Mouse (Mus musculus) hindbrain, embryonic 15.5 days (tissue): ENCODE measurements around the gene Slc23a4. TPM values are rescaled to one million over a fixed set of nuclear protein-coding genes. Genes with fewer than 3 reads are reported as not detected.

Experiments
- ATAC-seq: fragments of 200-750 bp; cut with Nextera tagmentation; 2 replicates; pipeline ENCODE4 v1.8.0; 2017; ENCODE audit warnings: low read depth, moderate number of reproducible peaks, moderate TSS enrichment; ENCODE audit not compliant: low FRiP score
- H3K27ac ChIP-seq: fragments of 300-500 bp; sonication (generic); replicated peaks from 2 replicates; pipeline ENCODE4 v1.5.1; 2015; ENCODE audit warnings: mild to moderate bottlenecking, inconsistent platforms
- H3K27me3 ChIP-seq: fragments of 300-500 bp; sonication (generic); 2 replicates; pipeline ENCODE4 v1.6.1; 2015; ENCODE audit warnings: control low read depth, inconsistent platforms
- H3K36me3 ChIP-seq: fragments of 300-500 bp; sonication (generic); 2 replicates; pipeline ENCODE4 v1.6.1; 2015; ENCODE audit warnings: control low read depth, inconsistent platforms
- H3K4me1 ChIP-seq: fragments of 300-500 bp; sonication (generic); replicated peaks from 2 replicates; pipeline ENCODE4 v1.6.1; 2015; ENCODE audit warnings: control low read depth, inconsistent platforms
- H3K4me2 ChIP-seq: fragments of 300-500 bp; sonication (generic); 2 replicates; pipeline ENCODE4 v1.6.1; 2015; ENCODE audit warnings: moderate library complexity, mild to moderate bottlenecking, inconsistent platforms
- H3K4me3 ChIP-seq: fragments of 300-500 bp; sonication (generic); 2 replicates; pipeline ENCODE4 v1.5.1; 2015; ENCODE audit warnings: mild to moderate bottlenecking, inconsistent platforms
- H3K9ac ChIP-seq: fragments of 300-500 bp; sonication (generic); 2 replicates; pipeline ENCODE4 v1.6.1; 2015; ENCODE audit warnings: inconsistent platforms
- H3K9me3 ChIP-seq: fragments of 300-500 bp; sonication (generic); 2 replicates; pipeline ENCODE4 v1.6.1; 2016; ENCODE audit warnings: control low read depth, inconsistent platforms
- WGBS: fragments of 180-500 bp; shearing (Covaris S2); methylation state at CpG from one replicate; pipeline ENCODE4 v1.1.7; 2015; 5-methylcytosine and 5-hydroxymethylcytosine counted together
- polyA plus RNA-seq: library from polyadenylated mRNA; unstranded; fragments of >200 nt; fragmentation: Nextera tagmentation; extraction: Ambion mirVana; gene quantifications from 2 replicates; pipeline ENCODE4 v1.2.1, GENCODE M21; 2015

Slc23a4 gene
- polyA plus RNA-seq, 1 experiment from 2014 or later, result 0.64 TPM

- no peak overlapping the region for H3K9ac ChIP-seq
- ATAC-seq, result no peak
- no peaks in the 10 kb centered on the region for H3K9me3 ChIP-seq
- H3K4me2 ChIP-seq, result no peak overlapping the region
- H3K4me1 ChIP-seq, result peaks cover 3% of the 10 kb centered on the region; the same call in 1 of the 2 replicates
- H3K27ac ChIP-seq, result no peak overlapping the region
- H3K36me3 ChIP-seq, result no peaks in the 10 kb centered on the region
- 81% methylated on average over 4 of the region's 4 CpGs for WGBS
- H3K4me3 ChIP-seq, result no peak overlapping the region
- H3K27me3 ChIP-seq, result no peaks in the 10 kb centered on the region
These were observed 8.3 kb upstream of the Slc23a4 start for GRCm38 (mm10) chr6:34996496-34996895.

DNA sequence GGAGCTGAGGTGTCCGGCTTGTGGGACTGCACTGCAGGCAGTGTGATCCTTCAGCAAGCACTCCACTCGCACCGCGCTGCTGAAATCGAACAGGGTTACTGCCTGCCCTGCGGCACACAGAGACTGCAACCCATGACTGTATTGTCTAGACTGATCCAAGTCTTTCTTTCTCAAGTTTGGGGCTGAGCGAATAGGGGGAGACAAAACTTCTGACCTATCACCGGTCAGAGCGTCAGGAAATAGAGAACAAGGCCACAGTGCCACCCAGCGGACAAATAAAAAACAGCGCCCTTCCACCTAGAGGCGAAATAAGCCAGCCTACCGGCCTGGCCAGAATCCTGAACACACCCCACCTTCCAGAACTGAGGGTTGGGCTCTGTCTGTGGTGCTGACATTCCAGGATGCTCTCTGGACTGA lies 7.1 kb upstream of the Slc23a4 start:
- Histone ChIP-seq H3K36me3 (no peaks in the 10 kb centered on the region), H3K9ac (no peak overlapping the region), H3K4me3 (peak overlapping the region; percentile 20; the same call in 1 of the 2 replicates), H3K4me2 (peak overlapping the region; percentile 48), H3K27ac (no peak overlapping the region), H3K27me3 (no peaks in the 10 kb centered on the region), H3K4me1 (peaks cover 3% of the 10 kb centered on the region; the same call in 1 of the 2 replicates), H3K9me3 (no peaks in the 10 kb centered on the region)
- ATAC-seq, result peak; percentile 37
- 6% methylated on average over 13 of the region's 13 CpGs for WGBS

DNA sequence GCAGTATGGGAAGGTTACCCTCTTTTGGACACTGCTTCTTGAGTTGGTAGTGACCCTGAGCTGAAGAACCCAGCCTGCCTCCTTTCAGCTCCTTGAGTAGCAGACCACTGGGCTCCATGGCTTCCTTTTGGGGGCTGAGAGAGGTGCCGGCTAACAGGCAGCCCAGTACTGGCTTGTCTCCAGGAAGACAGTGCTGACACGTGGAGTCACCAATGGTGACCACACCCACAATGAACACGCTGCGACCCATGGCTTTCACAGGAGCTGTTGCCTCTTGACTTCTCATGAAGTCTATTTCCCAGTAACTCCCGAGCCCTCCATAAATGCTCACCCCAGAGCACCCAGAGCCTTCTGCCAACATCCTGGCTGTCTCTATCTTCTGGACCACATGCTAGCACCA lies 6.5 kb upstream of the Slc23a4 start:
- ATAC-seq, result no peak
- Histone ChIP-seq H3K9me3 (no peaks in the 10 kb centered on the region), H3K4me2 (peak overlapping the region; percentile 48; the same call in 1 of the 2 replicates), H3K4me3 (no peak overlapping the region), H3K36me3 (no peaks in the 10 kb centered on the region), H3K27ac (no peak overlapping the region), H3K4me1 (peaks cover 3% of the 10 kb centered on the region; the same call in 1 of the 2 replicates), H3K27me3 (no peaks in the 10 kb centered on the region), H3K9ac (no peak overlapping the region)
- WGBS, result 84% methylated on average over 5 of the region's 5 CpGs

DNA sequence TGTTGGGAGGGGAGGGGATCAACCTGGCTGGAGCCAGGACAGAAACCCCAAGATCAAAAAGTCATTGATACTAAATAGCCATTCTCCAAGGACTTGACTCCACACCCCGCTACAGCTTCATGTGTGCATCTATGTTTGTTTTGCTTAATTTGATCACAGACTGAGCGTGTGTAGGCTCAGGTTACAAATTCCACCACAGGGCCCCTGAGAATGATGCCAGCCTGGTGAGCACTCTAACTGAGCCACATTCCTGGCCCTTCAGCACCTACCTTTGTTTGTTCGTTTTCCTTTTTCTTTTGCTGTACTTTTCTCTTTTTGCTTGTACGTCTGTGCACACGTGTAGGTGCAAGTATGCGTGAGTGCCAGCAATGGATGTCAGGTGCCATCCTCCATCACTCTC lies 1.1 kb upstream of the Slc23a4 start:
- 73% methylated on average over 6 of the region's 6 CpGs for WGBS
- H3K27ac ChIP-seq, result no peak overlapping the region

GRCm38 (mm10) chr6:34987085-34987645 lies 1.0 kb downstream of the Slc23a4 start:
- WGBS, result 87% methylated on average over 12 of the region's 12 CpGs
- no peak overlapping the region for H3K9ac ChIP-seq
- H3K36me3 ChIP-seq, result no peaks in the 10 kb centered on the region
- no peaks in the 10 kb centered on the region for H3K27me3 ChIP-seq
- H3K4me2 ChIP-seq, result no peak overlapping the region
- no peak for ATAC-seq
- H3K4me1 ChIP-seq, result 0 out of 2 replicates have a peak, but pooled peaks cover 11% of the 10 kb centered on the region
- no peak overlapping the region for H3K27ac ChIP-seq
- no peaks in the 10 kb centered on the region for H3K9me3 ChIP-seq
- no peak overlapping the region for H3K4me3 ChIP-seq

More for the DNA sequence above, 1.1 kb upstream of the Slc23a4 start:
- ATAC-seq, result no peak
- Histone ChIP-seq H3K4me1 (0 out of 2 replicates have a peak, but pooled peaks cover 11% of the 10 kb centered on the region), H3K4me2 (no peak overlapping the region), H3K27me3 (no peaks in the 10 kb centered on the region), H3K36me3 (no peaks in the 10 kb centered on the region), H3K4me3 (no peak overlapping the region), H3K9ac (no peak overlapping the region), H3K9me3 (no peaks in the 10 kb centered on the region)

DNA sequence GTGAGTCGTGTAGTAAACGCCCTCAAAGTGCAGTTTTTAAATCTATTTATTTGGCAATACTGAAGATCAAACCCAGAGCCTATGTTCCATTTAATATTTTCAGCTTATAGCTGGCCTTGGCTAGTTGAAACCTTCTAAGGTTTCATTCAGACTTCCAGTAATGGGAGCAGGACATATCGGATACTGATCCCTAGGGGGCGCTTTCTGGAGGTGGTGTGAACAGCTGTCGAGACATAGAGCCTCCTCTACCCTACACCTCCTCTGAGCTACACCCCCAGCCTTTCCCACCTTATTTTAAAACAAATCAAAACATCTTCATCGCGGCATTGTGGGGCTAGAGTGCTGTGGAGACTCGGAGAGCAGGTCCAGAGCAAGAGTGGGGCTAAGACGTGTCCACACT lies 7.5 kb downstream of the Slc23a4 start:
- ATAC-seq, result no peak
- H3K36me3 ChIP-seq, result no peaks in the 10 kb centered on the region
- 66% methylated on average over 9 of the region's 9 CpGs for WGBS

DNA sequence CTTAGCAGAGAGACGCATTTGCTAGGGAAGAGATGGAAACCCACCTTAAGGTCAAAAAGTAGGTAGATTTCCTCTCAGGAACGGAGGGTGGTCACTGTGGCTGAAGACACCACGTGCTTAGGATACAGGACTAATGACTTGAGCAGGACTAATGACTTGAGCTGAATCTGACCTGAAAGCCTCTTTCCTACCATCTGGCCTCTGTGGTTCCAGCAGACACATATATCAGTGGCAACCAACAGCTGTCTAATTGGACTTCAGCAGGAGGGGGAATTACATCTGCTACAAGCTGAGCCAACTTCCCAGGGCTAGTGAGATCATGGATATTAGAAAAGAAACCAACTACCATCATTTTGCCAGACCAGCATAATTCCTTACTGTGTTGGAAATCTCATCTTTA lies 8.9 kb downstream of the Slc23a4 start:
- no peaks in the 10 kb centered on the region for H3K4me1 ChIP-seq
- H3K4me2 ChIP-seq, result no peak overlapping the region
- no peak for ATAC-seq
- 83% methylated on average over 3 of the region's 3 CpGs for WGBS
- no peak overlapping the region for H3K9ac ChIP-seq
- H3K9me3 ChIP-seq, result no peaks in the 10 kb centered on the region
- no peak overlapping the region for H3K4me3 ChIP-seq
- no peaks in the 10 kb centered on the region for H3K36me3 ChIP-seq
- no peak overlapping the region for H3K27ac ChIP-seq
- no peaks in the 10 kb centered on the region for H3K27me3 ChIP-seq

More for the DNA sequence above, 7.5 kb downstream of the Slc23a4 start:
- no peak overlapping the region for H3K9ac ChIP-seq
- no peaks in the 10 kb centered on the region for H3K9me3 ChIP-seq
- no peaks in the 10 kb centered on the region for H3K4me1 ChIP-seq
- no peak overlapping the region for H3K27ac ChIP-seq
- no peak overlapping the region for H3K4me2 ChIP-seq
- no peak overlapping the region for H3K4me3 ChIP-seq
- H3K27me3 ChIP-seq, result no peaks in the 10 kb centered on the region

DNA sequence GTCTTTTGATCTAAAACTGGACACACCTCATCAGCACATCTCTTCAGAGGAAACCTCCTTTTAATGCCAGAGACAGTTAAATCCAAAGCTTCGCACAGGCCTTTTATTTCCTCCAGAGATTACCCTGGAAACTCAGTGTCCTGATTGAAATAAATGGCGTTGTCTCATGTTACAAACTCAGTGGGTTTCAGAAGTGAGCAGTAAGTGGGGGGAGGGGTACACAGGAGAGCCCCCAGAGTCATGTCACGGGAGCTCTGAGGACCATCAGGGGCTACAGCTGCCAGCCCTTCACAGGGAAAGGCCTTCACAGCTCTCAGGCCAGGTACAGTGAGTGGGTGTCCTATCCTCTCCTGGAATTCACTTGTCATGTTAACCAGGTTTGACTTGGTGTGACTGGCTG lies 17.0 kb downstream of the Slc23a4 start:
- no peak overlapping the region for H3K9ac ChIP-seq
- no peak overlapping the region for H3K4me2 ChIP-seq
- no peaks in the 10 kb centered on the region for H3K36me3 ChIP-seq
- H3K9me3 ChIP-seq, result no peaks in the 10 kb centered on the region
- no peak overlapping the region for H3K4me3 ChIP-seq
- H3K4me1 ChIP-seq, result no peaks in the 10 kb centered on the region
- ATAC-seq, result no peak
- WGBS, result 41% methylated on average over 3 of the region's 3 CpGs
- no peaks in the 10 kb centered on the region for H3K27me3 ChIP-seq
- no peak overlapping the region for H3K27ac ChIP-seq

DNA sequence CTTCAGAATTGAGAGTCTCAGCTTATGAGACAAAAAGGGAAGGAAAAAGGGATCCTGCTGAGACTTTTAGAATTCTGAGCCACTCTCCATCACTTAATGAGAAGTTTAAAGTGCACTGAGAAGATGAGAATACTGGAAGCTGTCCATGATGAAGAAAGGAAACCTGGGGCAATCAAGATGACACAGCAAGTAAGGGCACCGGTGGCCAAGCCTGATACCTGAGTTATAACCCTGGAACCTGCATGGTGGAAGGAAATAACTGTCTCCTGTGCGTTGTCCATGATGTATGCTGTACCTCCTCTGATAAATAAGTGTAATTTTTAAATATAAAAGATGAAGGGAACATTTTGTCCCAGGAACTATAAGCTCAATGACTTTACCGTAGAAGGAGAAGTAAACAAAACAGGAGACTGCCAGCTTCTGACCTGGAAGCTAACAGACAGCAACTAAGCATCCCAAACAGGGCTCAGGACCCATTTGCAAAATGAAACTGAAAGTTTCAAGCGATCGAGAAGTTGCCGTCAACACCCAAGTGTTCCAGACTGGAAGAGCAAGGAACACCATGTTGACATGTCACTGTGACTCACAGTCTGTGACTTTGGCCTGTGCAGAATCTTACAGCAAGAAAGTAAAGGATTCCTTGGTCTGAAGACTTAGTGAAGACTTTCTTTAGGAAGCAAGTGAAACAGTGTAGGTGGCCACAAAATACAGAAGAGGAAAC lies 22.2 kb downstream of the Slc23a4 start:
- Histone ChIP-seq H3K36me3 (no peaks in the 10 kb centered on the region), H3K9ac (no peak overlapping the region), H3K9me3 (no peaks in the 10 kb centered on the region), H3K4me3 (no peak overlapping the region), H3K27me3 (no peaks in the 10 kb centered on the region), H3K27ac (no peak overlapping the region), H3K4me1 (no peaks in the 10 kb centered on the region), H3K4me2 (no peak overlapping the region)
- no peak for ATAC-seq
- 92% methylated on average over 6 of the region's 6 CpGs for WGBS

- H3K4me1 ChIP-seq, result no peaks in the 10 kb centered on the region
These were observed 23.7 kb downstream of the Slc23a4 start for GRCm38 (mm10) chr6:34964550-34964949.

GRCm38 (mm10) chr6:34959131-34959530 lies 29.1 kb downstream of the Slc23a4 start:
- no peaks in the 10 kb centered on the region for H3K36me3 ChIP-seq
- ATAC-seq, result no peak
- H3K9ac ChIP-seq, result no peak overlapping the region

More at GRCm38 (mm10) chr6:34964550-34964949, 23.7 kb downstream of the Slc23a4 start:
- WGBS, result 80% methylated on average over 2 of the region's 2 CpGs
- Histone ChIP-seq H3K27ac (no peak overlapping the region), H3K4me2 (no peak overlapping the region), H3K27me3 (no peaks in the 10 kb centered on the region), H3K36me3 (no peaks in the 10 kb centered on the region), H3K4me3 (no peak overlapping the region), H3K9me3 (no peaks in the 10 kb centered on the region), H3K9ac (no peak overlapping the region)
- ATAC-seq, result no peak

DNA sequence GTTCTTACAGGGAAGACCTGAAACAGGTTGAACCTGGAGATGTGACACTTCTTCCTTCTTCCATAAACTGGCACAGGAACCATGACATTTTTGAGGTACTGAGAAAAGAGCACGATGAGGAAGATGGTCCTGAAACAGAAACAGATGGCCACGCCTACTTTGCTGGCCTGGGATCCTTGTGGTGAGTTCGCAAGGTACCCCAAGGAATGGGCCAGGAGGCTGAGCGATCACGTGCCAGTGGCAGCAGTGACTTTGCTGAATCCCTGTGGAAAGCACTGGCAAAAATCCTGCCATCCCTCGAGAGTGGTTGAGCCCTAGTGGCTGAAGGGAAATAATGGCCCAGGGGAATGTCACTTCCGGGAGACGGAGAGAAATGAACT lies 32.4 kb downstream of the Slc23a4 start:
- Histone ChIP-seq H3K4me2 (peak overlapping the region; percentile 38), H3K36me3 (no peaks in the 10 kb centered on the region), H3K27me3 (no peaks in the 10 kb centered on the region), H3K9me3 (no peaks in the 10 kb centered on the region), H3K4me1 (peaks cover 9% of the 10 kb centered on the region), H3K9ac (no peak overlapping the region), H3K4me3 (no peak overlapping the region), H3K27ac (no peak overlapping the region)
- WGBS, result 37% methylated on average over 8 of the region's 8 CpGs
- no peak for ATAC-seq

More at GRCm38 (mm10) chr6:34959131-34959530, 29.1 kb downstream of the Slc23a4 start:
- H3K4me1 ChIP-seq, result peaks cover 9% of the 10 kb centered on the region
- H3K27ac ChIP-seq, result no peak overlapping the region
- H3K27me3 ChIP-seq, result no peaks in the 10 kb centered on the region
- H3K4me3 ChIP-seq, result no peak overlapping the region
- 87% methylated on average over 7 of the region's 7 CpGs for WGBS
- H3K9me3 ChIP-seq, result no peaks in the 10 kb centered on the region
- H3K4me2 ChIP-seq, result no peak overlapping the region
